8 mouse cellular contexts compared by ENCODE assay signal in genomic region chr2:158667022-158667670, GRCm38 (mm10). TPM values are rescaled to one million over a fixed set of nuclear protein-coding genes. Genes with fewer than 3 reads are reported as not detected.
DNase-seq lines count a peak whose midpoint lies in the region; ATAC-seq and TF ChIP-seq lines count a peak whose summit lies in the region.

No protein-coding gene starts in this region.

- peaks cover 68% of the 10 kb centered on the region for H3K27me3 ChIP-seq in embryonic facial prominence, embryonic 13.5 days
- peaks cover 62% of the 10 kb centered on the region for H3K27me3 ChIP-seq in heart, embryonic 15.5 days
- 0 out of 2 replicates have a peak, but pooled peaks cover 5% of the 10 kb centered on the region for H3K27me3 ChIP-seq in kidney, postnatal 0 days (ENCODE audit: insufficient read depth, low read length)
- peaks cover 72% of the 10 kb centered on the region for H3K27me3 ChIP-seq in liver, embryonic 12.5 days (replicated peaks)
- peaks cover 46% of the 10 kb centered on the region for H3K27me3 ChIP-seq in stomach, embryonic 15.5 days (replicated peaks)

- no peak overlapping the region for H3K27ac ChIP-seq in embryonic facial prominence, embryonic 13.5 days
- peak overlapping the region; percentile 50 for H3K27ac ChIP-seq in heart, embryonic 15.5 days
- H3K27ac ChIP-seq in kidney, postnatal 0 days, result peak overlapping the region; percentile 66
- no peak overlapping the region for H3K27ac ChIP-seq in liver, embryonic 12.5 days
- no peak overlapping the region for H3K27ac ChIP-seq in stomach, embryonic 15.5 days

- H3K4me2 ChIP-seq in embryonic facial prominence, embryonic 13.5 days, result peak overlapping the region; percentile 99
- H3K4me2 ChIP-seq in heart, embryonic 15.5 days, result peak overlapping the region; percentile 95
- peak overlapping the region; percentile 89 for H3K4me2 ChIP-seq in kidney, postnatal 0 days (ENCODE audit: low read length)
- H3K4me2 ChIP-seq in liver, embryonic 12.5 days, result peak overlapping the region; percentile 65
- peak overlapping the region; percentile 82 for H3K4me2 ChIP-seq in stomach, embryonic 15.5 days

- WGBS in embryonic facial prominence, embryonic 13.5 days, result under 1% methylated on average over 46 of the region's 47 CpGs
- under 1% methylated on average over 47 of the region's 47 CpGs for WGBS in heart, embryonic 15.5 days
- WGBS in kidney, postnatal 0 days, result under 1% methylated on average over 45 of the region's 47 CpGs
- 1% methylated on average over 46 of the region's 47 CpGs for WGBS in liver, embryonic 12.5 days (ENCODE audit: insufficient replicate concordance)
- WGBS in stomach, embryonic 15.5 days, result under 1% methylated on average over 47 of the region's 47 CpGs

- peak overlapping the region; percentile 54 for H3K4me3 ChIP-seq in embryonic facial prominence, embryonic 13.5 days
- H3K4me3 ChIP-seq in heart, embryonic 15.5 days, result peak overlapping the region; percentile 60
- H3K4me3 ChIP-seq in kidney, postnatal 0 days (replicated peaks; ENCODE audit: low read depth, low read length), result peak overlapping the region; percentile 57
- peak overlapping the region; percentile 47 for H3K4me3 ChIP-seq in liver, embryonic 12.5 days
- peak overlapping the region; percentile 44 for H3K4me3 ChIP-seq in stomach, embryonic 15.5 days (replicated peaks)

- ATAC-seq in embryonic facial prominence, embryonic 13.5 days (ENCODE audit: insufficient number of reproducible peaks, insufficient read depth, low FRiP score, low TSS enrichment, low read depth), result peak; percentile 48; the same call in 1 of the 2 replicates
- ATAC-seq in heart, embryonic 15.5 days (replicated peaks; ENCODE audit: insufficient number of reproducible peaks, insufficient read depth, low FRiP score, low read depth), result peak; percentile 57
- ATAC-seq in kidney, postnatal 0 days (replicated peaks; ENCODE audit: low FRiP score, low read depth), result peak; percentile 53; the same call in 1 of the 2 replicates
- peak; percentile 47 for ATAC-seq in liver, embryonic 12.5 days
- ATAC-seq in stomach, embryonic 15.5 days (ENCODE audit: insufficient read depth, low FRiP score, low read depth), result peak; percentile 33; the same call in 1 of the 2 replicates

- DNase-seq in cerebellum, adult 11-12 months, result peak; percentile 20
- no peak for DNase-seq in cerebellum, adult 9-10 months
- DNase-seq in kidney, postnatal 0 days (ENCODE audit: low spot score), result peak; percentile 49
- DNase-seq in naive thymus-derived CD4-positive, alpha-beta T cell, adult 2 months (ENCODE audit: low read depth), result peak; percentile 78

- peak overlapping the region; percentile 66 for H3K9ac ChIP-seq in embryonic facial prominence, embryonic 13.5 days
- H3K9ac ChIP-seq in heart, embryonic 15.5 days, result peak overlapping the region; percentile 59
- H3K9ac ChIP-seq in kidney, postnatal 0 days (ENCODE audit: low read depth, low read length), result peak overlapping the region; percentile 59
- H3K9ac ChIP-seq in liver, embryonic 12.5 days, result no peak overlapping the region
- peak overlapping the region; percentile 10; the same call in 1 of the 2 replicates for H3K9ac ChIP-seq in stomach, embryonic 15.5 days

- peaks cover 26% of the 10 kb centered on the region for H3K4me1 ChIP-seq in embryonic facial prominence, embryonic 13.5 days
- peaks cover 37% of the 10 kb centered on the region for H3K4me1 ChIP-seq in heart, embryonic 15.5 days (replicated peaks)
- peaks cover 24% of the 10 kb centered on the region; the same call in 1 of the 2 replicates for H3K4me1 ChIP-seq in kidney, postnatal 0 days (replicated peaks; ENCODE audit: insufficient read depth, low read length)
- H3K4me1 ChIP-seq in liver, embryonic 12.5 days, result peaks cover 7% of the 10 kb centered on the region; the same call in 1 of the 2 replicates
- H3K4me1 ChIP-seq in stomach, embryonic 15.5 days, result peaks cover 21% of the 10 kb centered on the region

- H3K9me3 ChIP-seq in embryonic facial prominence, embryonic 13.5 days, result no peaks in the 10 kb centered on the region
- H3K9me3 ChIP-seq in heart, embryonic 15.5 days (replicated peaks), result no peaks in the 10 kb centered on the region
- no peaks in the 10 kb centered on the region for H3K9me3 ChIP-seq in kidney, postnatal 0 days (replicated peaks; ENCODE audit: low read length)
- no peaks in the 10 kb centered on the region for H3K9me3 ChIP-seq in liver, embryonic 12.5 days (replicated peaks)
- no peaks in the 10 kb centered on the region for H3K9me3 ChIP-seq in stomach, embryonic 15.5 days

- no peak for TF ChIP-seq CTCF in kidney, postnatal 0 days (IDR thresholded peaks at IDR 0.05; ENCODE audit: low read depth)

- H3K36me3 ChIP-seq in embryonic facial prominence, embryonic 13.5 days, result no peaks in the 10 kb centered on the region
- H3K36me3 ChIP-seq in heart, embryonic 15.5 days, result no peaks in the 10 kb centered on the region
- no peaks in the 10 kb centered on the region for H3K36me3 ChIP-seq in kidney, postnatal 0 days (ENCODE audit: insufficient read depth, low read length)
- H3K36me3 ChIP-seq in liver, embryonic 12.5 days, result no peaks in the 10 kb centered on the region
- H3K36me3 ChIP-seq in stomach, embryonic 15.5 days, result no peaks in the 10 kb centered on the region

RNA-seq across cellular contexts. Expression of gene Ppp1r16b, which starts 1.9 kb away (rescaled TPM):
- polyA plus RNA-seq in embryonic facial prominence, embryonic 13.5 days (2015; fragmentation: Nextera tagmentation; extraction: Ambion mirVana), result 3.2 and 3.6 TPM in 2 replicates
- 5.2 and 6.8 TPM in 2 replicates for polyA plus RNA-seq in heart, embryonic 15.5 days (2015; fragmentation: Nextera tagmentation; extraction: Ambion mirVana)
- polyA plus RNA-seq in kidney, postnatal 0 days (2015; fragmentation: Nextera tagmentation; extraction: Ambion mirVana), result 10.1 TPM in 2 replicates
- 1.9 and 2.0 TPM in 2 replicates for polyA plus RNA-seq in liver, embryonic 12.5 days (2016; fragmentation: Nextera tagmentation; extraction: Ambion mirVana)
- polyA plus RNA-seq in stomach, embryonic 15.5 days (2015; fragmentation: Nextera tagmentation; extraction: Ambion mirVana), result 3.8 and 4.2 TPM in 2 replicates

RNA-seq across cellular contexts. Expression of gene Actr5, which starts 42.5 kb away (rescaled TPM):
- polyA plus RNA-seq in embryonic facial prominence, embryonic 13.5 days (2015; fragmentation: Nextera tagmentation; extraction: Ambion mirVana), result 13.1 and 13.5 TPM in 2 replicates
- polyA plus RNA-seq in heart, embryonic 15.5 days (2015; fragmentation: Nextera tagmentation; extraction: Ambion mirVana), result 5.6 and 7.4 TPM in 2 replicates
- 7.1 and 9.1 TPM in 2 replicates for polyA plus RNA-seq in kidney, postnatal 0 days (2015; fragmentation: Nextera tagmentation; extraction: Ambion mirVana)
- 12.5 and 13.3 TPM in 2 replicates for polyA plus RNA-seq in liver, embryonic 12.5 days (2016; fragmentation: Nextera tagmentation; extraction: Ambion mirVana)
- polyA plus RNA-seq in stomach, embryonic 15.5 days (2015; fragmentation: Nextera tagmentation; extraction: Ambion mirVana), result 8.7 and 9.7 TPM in 2 replicates

RNA-seq across cellular contexts. Expression of gene Slc32a1, which starts 56.6 kb away (rescaled TPM):
- not detected in 2 replicates for polyA plus RNA-seq in embryonic facial prominence, embryonic 13.5 days (2015; fragmentation: Nextera tagmentation; extraction: Ambion mirVana)
- not detected in 2 replicates for polyA plus RNA-seq in heart, embryonic 15.5 days (2015; fragmentation: Nextera tagmentation; extraction: Ambion mirVana)
- polyA plus RNA-seq in kidney, postnatal 0 days (2015; fragmentation: Nextera tagmentation; extraction: Ambion mirVana), result not detected in 2 replicates
- not detected in 2 replicates for polyA plus RNA-seq in liver, embryonic 12.5 days (2016; fragmentation: Nextera tagmentation; extraction: Ambion mirVana)
- not detected in 2 replicates for polyA plus RNA-seq in stomach, embryonic 15.5 days (2015; fragmentation: Nextera tagmentation; extraction: Ambion mirVana)

Comparison
In these comparisons a context has a peak if more than half of its experiments do, and no peak if none do; other contexts are left out.
1. H3K27ac ChIP-seq: peak in heart, embryonic 15.5 days (single experiment) and kidney, postnatal 0 days (single experiment); none in embryonic facial prominence, embryonic 13.5 days (single experiment), liver, embryonic 12.5 days (single experiment) and stomach, embryonic 15.5 days (single experiment).
2. Peak in every context shown above with its lines, with median percentiles within 50 percentile points of each other: ATAC-seq, H3K4me2 ChIP-seq and H3K4me3 ChIP-seq.